Mouse (Mus musculus): ENCODE data around the gene Prmt1. TPM values are rescaled to one million over a fixed set of nuclear protein-coding genes. Genes with fewer than 3 reads are reported as not detected.

Prmt1 gene
- polyA plus RNA-seq, 1 experiment from 2014 or later, result 206 TPM

DNA sequence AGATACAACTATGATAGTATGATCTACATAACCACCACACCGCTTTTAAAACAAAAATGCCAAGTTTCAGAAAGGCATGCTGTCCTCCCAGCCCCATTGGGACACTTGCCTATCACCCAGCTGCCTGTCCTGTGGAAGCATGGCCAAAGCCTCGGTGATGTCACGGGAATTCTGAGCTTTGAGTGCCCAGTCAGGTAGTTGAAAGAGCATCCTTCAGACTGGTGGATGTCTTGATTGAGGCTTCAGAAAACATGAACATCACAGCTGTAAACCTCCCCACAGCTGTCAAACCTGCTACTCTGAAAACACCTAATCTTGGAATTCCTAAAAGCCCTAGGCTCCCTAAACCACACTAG, 27.7 kb upstream of the Prmt1 start:
- Histone ChIP-seq H3K9ac (replicated peaks; ENCODE audit: low read depth, low read length) (no peak overlapping the region), H3K27ac (ENCODE audit: low read depth, low read length) (no peak overlapping the region), H3K4me3 (ENCODE audit: low read depth, low read length) (no peak overlapping the region), H3K9me3 (ENCODE audit: control insufficient read depth, low read length) (no peaks in the 10 kb centered on the region), H3K27me3 (ENCODE audit: control insufficient read depth, insufficient read depth, low read length) (no peaks in the 10 kb centered on the region), H3K4me1 (ENCODE audit: control insufficient read depth, insufficient read depth, low read length) (peaks cover 13% of the 10 kb centered on the region; the same call in 1 of the 2 replicates), H3K4me2 (ENCODE audit: low read depth, low read length) (no peak overlapping the region), H3K36me3 (ENCODE audit: control insufficient read depth, insufficient read depth, low read length) (peaks cover 32% of the 10 kb centered on the region)
- 96% methylated on average over 3 of the region's 3 CpGs for WGBS
- no peak for ATAC-seq (ENCODE audit: low read depth)

DNA sequence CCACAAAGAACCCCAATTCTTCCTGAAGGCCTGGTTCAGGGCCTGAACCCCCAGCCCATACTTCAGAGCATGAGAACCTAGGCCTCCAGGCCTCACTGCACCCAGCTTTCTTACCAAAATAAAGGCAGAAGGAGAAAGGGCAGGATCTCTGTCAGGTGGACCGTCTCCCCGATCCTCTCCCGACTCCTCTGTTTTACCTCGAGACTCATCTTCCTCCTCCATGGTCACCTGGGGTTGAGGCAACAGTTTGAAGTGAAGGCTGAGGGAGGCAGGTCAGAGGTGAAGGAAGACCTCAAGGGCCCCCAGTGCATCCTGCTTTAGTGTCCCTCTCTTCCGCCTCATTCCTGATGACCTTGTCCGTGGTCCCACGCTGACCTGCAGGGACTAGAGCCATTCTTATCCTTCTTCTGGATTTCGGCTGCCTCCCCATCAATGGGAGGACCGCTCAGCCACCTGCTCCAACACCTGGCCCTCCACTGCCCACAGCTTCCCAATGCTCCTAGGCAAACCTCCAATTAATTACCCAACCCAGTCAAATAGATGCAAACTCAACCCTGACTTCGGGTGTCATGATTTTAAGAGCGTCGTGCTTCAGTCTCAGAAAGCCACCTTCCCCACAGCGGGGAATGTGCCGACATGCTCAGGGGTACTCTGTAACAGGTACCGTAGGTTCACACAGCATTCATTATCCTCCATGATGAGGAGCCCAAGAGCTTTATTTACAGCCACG, 27.2 kb upstream of the Prmt1 start:
- peaks cover 37% of the 10 kb centered on the region for H3K36me3 ChIP-seq (ENCODE audit: control insufficient read depth, insufficient read depth, low read length)
- no peak overlapping the region for H3K9ac ChIP-seq (replicated peaks; ENCODE audit: low read depth, low read length)
- 96% methylated on average over 16 of the region's 16 CpGs for WGBS
- no peak overlapping the region for H3K4me2 ChIP-seq (ENCODE audit: low read depth, low read length)
- no peak overlapping the region for H3K27ac ChIP-seq (ENCODE audit: low read depth, low read length)
- peaks cover 13% of the 10 kb centered on the region; the same call in 1 of the 2 replicates for H3K4me1 ChIP-seq (ENCODE audit: control insufficient read depth, insufficient read depth, low read length)
- no peak overlapping the region for H3K4me3 ChIP-seq (ENCODE audit: low read depth, low read length)
- no peaks in the 10 kb centered on the region for H3K27me3 ChIP-seq (ENCODE audit: control insufficient read depth, insufficient read depth, low read length)
- H3K9me3 ChIP-seq (ENCODE audit: control insufficient read depth, low read length), result no peaks in the 10 kb centered on the region
- no peak for ATAC-seq (ENCODE audit: low read depth)

DNA sequence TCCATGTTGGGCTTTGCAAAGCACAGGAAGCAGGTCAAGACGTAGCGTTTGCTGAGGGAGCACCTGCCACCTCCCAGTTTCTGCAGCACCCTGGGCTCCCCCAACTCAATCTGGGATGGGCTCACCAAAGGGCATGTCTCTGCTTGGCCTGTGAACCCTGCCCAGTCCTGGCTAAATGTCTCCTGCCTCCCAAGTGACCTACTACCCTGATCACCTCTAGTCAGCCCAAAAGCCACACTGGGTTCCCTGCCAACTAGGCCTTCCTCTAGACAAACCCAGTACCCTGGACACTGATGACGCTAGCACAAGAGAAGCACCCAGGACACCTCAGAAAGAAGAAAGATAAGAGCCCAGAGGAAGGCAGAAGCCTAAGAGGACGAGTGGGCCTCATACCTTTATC, 26.5 kb upstream of the Prmt1 start:
- WGBS, result 88% methylated on average over 4 of the region's 4 CpGs
- Histone ChIP-seq H3K9me3 (ENCODE audit: control insufficient read depth, low read length) (no peaks in the 10 kb centered on the region), H3K36me3 (ENCODE audit: control insufficient read depth, insufficient read depth, low read length) (peaks cover 44% of the 10 kb centered on the region), H3K27ac (ENCODE audit: low read depth, low read length) (no peak overlapping the region), H3K4me2 (ENCODE audit: low read depth, low read length) (no peak overlapping the region), H3K27me3 (ENCODE audit: control insufficient read depth, insufficient read depth, low read length) (no peaks in the 10 kb centered on the region), H3K4me1 (ENCODE audit: control insufficient read depth, insufficient read depth, low read length) (peaks cover 13% of the 10 kb centered on the region; the same call in 1 of the 2 replicates), H3K4me3 (ENCODE audit: low read depth, low read length) (no peak overlapping the region), H3K9ac (replicated peaks; ENCODE audit: low read depth, low read length) (no peak overlapping the region)
- ATAC-seq (ENCODE audit: low read depth), result no peak

DNA sequence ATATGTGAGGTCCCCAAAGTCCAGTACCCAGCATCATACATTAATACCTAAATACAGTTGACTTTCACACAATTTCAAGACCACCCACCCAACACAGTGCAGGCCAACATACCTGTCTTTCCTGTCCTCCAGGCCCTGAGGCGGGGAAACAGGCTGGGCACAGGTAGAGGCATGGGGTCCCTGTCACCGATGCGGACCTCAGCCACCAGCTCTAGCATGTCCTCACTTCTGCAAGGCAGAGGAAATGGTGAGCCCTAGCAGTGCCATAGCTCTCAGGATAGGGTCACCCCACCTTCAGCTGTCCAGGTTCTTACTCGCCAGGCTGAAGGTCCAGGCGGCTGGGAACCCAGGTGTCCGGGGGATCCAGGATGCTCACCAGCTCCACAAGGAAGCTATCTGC, 25.6 kb upstream of the Prmt1 start:
- Histone ChIP-seq H3K4me2 (ENCODE audit: low read depth, low read length) (no peak overlapping the region), H3K4me1 (ENCODE audit: control insufficient read depth, insufficient read depth, low read length) (peaks cover 11% of the 10 kb centered on the region; the same call in 1 of the 2 replicates), H3K9ac (replicated peaks; ENCODE audit: low read depth, low read length) (no peak overlapping the region), H3K27me3 (ENCODE audit: control insufficient read depth, insufficient read depth, low read length) (no peaks in the 10 kb centered on the region), H3K4me3 (ENCODE audit: low read depth, low read length) (no peak overlapping the region), H3K9me3 (ENCODE audit: control insufficient read depth, low read length) (no peaks in the 10 kb centered on the region), H3K27ac (ENCODE audit: low read depth, low read length) (no peak overlapping the region), H3K36me3 (ENCODE audit: control insufficient read depth, insufficient read depth, low read length) (peaks cover 52% of the 10 kb centered on the region)
- ATAC-seq (ENCODE audit: low read depth), result no peak
- WGBS, result 100% methylated on average over 6 of the region's 6 CpGs

DNA sequence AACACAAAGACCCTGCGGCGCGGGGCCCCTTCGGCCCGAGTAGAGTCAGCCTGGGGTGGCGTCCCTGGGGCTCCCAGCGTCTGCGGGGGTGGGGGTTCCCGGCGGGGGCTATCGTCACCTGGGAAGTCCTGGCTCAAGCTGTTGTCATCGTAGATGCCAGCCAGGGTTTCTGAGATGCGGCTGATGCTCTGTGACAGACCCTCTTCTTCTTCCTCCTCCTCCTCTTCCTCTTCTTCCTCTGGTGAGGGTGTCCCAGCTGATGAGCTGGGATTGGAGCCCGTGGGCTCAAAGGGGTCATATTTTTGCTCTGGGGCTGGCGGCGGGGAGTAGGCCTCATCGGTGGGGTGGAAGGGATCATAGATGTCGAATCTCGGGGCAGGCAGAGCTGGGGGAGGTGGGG, 22.0 kb upstream of the Prmt1 start:
- H3K27ac ChIP-seq (ENCODE audit: low read depth, low read length), result no peak overlapping the region
- H3K9me3 ChIP-seq (ENCODE audit: control insufficient read depth, low read length), result no peaks in the 10 kb centered on the region
- no peak overlapping the region for H3K4me2 ChIP-seq (ENCODE audit: low read depth, low read length)
- peaks cover 84% of the 10 kb centered on the region for H3K36me3 ChIP-seq (ENCODE audit: control insufficient read depth, insufficient read depth, low read length)
- no peak overlapping the region for H3K9ac ChIP-seq (replicated peaks; ENCODE audit: low read depth, low read length)
- H3K4me3 ChIP-seq (ENCODE audit: low read depth, low read length), result no peak overlapping the region
- H3K27me3 ChIP-seq (ENCODE audit: control insufficient read depth, insufficient read depth, low read length), result no peaks in the 10 kb centered on the region
- 94% methylated on average over 19 of the region's 19 CpGs for WGBS
- H3K4me1 ChIP-seq (ENCODE audit: control insufficient read depth, insufficient read depth, low read length), result no peaks in the 10 kb centered on the region
- ATAC-seq (ENCODE audit: low read depth), result no peak

DNA sequence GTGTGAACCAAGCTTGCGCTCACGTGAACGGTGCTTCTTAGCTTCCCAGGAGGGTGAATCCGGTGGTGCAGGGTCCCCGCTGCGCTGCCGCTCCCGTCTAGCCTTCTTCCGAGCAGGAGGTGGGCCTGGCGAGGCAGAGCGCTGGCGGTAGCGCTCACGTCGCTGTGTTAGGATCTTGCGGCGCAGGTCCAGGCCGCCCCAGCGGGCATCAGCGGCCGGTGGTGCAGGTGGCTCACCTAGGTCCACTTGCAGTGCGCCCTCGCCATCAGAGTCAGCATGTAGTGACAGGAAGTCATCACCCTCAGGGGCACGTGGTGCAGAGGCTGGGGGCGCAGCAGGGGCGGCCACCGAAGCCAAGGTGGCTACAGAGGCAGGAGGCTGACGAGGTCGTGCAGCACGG, 21.5 kb upstream of the Prmt1 start:
- no peaks in the 10 kb centered on the region for H3K27me3 ChIP-seq (ENCODE audit: control insufficient read depth, insufficient read depth, low read length)
- no peaks in the 10 kb centered on the region for H3K4me1 ChIP-seq (ENCODE audit: control insufficient read depth, insufficient read depth, low read length)
- no peak overlapping the region for H3K4me2 ChIP-seq (ENCODE audit: low read depth, low read length)
- no peak overlapping the region for H3K9ac ChIP-seq (replicated peaks; ENCODE audit: low read depth, low read length)
- H3K36me3 ChIP-seq (ENCODE audit: control insufficient read depth, insufficient read depth, low read length), result peaks cover 90% of the 10 kb centered on the region
- 94% methylated on average over 30 of the region's 30 CpGs for WGBS
- no peak overlapping the region for H3K27ac ChIP-seq (ENCODE audit: low read depth, low read length)
- no peaks in the 10 kb centered on the region for H3K9me3 ChIP-seq (ENCODE audit: control insufficient read depth, low read length)
- no peak for ATAC-seq (ENCODE audit: low read depth)
- H3K4me3 ChIP-seq (ENCODE audit: low read depth, low read length), result no peak overlapping the region

DNA sequence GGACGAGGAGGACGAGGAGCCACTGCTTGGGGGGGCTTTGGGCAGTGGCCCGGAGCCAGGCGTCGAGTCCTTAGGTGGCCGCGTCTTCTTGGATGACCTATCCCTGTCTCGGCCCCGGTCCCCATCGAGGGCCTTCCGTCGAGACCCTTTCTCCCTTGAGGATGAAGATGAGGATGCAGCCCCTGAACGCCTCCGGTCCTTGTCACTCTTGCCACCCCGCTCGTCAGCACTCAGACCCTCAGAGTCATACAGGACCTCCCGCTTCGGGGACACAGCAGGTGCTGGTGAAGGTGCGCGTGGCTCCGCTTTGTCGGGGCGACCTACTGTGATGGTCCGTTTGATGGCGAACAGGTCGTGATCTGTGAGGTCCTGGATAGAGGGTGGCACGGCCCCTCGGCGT, 20.8 kb upstream of the Prmt1 start:
- Histone ChIP-seq H3K9me3 (ENCODE audit: control insufficient read depth, low read length) (no peaks in the 10 kb centered on the region), H3K4me2 (ENCODE audit: low read depth, low read length) (no peak overlapping the region), H3K27ac (ENCODE audit: low read depth, low read length) (no peak overlapping the region), H3K4me1 (ENCODE audit: control insufficient read depth, insufficient read depth, low read length) (no peaks in the 10 kb centered on the region), H3K4me3 (ENCODE audit: low read depth, low read length) (no peak overlapping the region), H3K9ac (replicated peaks; ENCODE audit: low read depth, low read length) (no peak overlapping the region), H3K36me3 (ENCODE audit: control insufficient read depth, insufficient read depth, low read length) (peaks cover 88% of the 10 kb centered on the region), H3K27me3 (ENCODE audit: control insufficient read depth, insufficient read depth, low read length) (no peaks in the 10 kb centered on the region)
- 96% methylated on average over 29 of the region's 29 CpGs for WGBS
- ATAC-seq (ENCODE audit: low read depth), result no peak

DNA sequence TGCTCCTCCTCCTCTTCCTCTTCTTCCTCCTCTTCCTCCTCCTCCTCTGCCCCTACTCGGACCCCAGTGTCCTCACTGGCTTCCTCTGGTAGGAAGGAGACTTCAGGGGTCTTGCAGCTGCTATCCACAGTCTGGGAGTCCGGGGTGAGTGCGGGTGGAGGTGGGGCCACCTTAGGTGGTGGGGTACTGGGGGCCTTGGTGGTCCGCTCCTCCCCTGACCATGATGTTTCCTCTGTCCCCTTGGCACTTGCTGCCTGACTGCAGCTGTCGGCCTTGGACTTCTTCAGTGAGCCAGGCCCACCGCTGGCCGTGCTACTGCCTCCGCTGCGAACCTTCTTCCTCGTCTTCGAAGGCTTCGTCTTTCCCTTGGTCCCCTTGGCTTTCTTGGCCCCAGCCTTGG, 20.1 kb upstream of the Prmt1 start:
- Histone ChIP-seq H3K4me3 (ENCODE audit: low read depth, low read length) (no peak overlapping the region), H3K4me1 (ENCODE audit: control insufficient read depth, insufficient read depth, low read length) (no peaks in the 10 kb centered on the region), H3K9me3 (ENCODE audit: control insufficient read depth, low read length) (no peaks in the 10 kb centered on the region), H3K27ac (ENCODE audit: low read depth, low read length) (no peak overlapping the region), H3K4me2 (ENCODE audit: low read depth, low read length) (no peak overlapping the region), H3K27me3 (ENCODE audit: control insufficient read depth, insufficient read depth, low read length) (no peaks in the 10 kb centered on the region), H3K9ac (replicated peaks; ENCODE audit: low read depth, low read length) (no peak overlapping the region), H3K36me3 (ENCODE audit: control insufficient read depth, insufficient read depth, low read length) (peaks cover 86% of the 10 kb centered on the region)
- ATAC-seq (ENCODE audit: low read depth), result no peak
- 95% methylated on average over 12 of the region's 12 CpGs for WGBS

DNA sequence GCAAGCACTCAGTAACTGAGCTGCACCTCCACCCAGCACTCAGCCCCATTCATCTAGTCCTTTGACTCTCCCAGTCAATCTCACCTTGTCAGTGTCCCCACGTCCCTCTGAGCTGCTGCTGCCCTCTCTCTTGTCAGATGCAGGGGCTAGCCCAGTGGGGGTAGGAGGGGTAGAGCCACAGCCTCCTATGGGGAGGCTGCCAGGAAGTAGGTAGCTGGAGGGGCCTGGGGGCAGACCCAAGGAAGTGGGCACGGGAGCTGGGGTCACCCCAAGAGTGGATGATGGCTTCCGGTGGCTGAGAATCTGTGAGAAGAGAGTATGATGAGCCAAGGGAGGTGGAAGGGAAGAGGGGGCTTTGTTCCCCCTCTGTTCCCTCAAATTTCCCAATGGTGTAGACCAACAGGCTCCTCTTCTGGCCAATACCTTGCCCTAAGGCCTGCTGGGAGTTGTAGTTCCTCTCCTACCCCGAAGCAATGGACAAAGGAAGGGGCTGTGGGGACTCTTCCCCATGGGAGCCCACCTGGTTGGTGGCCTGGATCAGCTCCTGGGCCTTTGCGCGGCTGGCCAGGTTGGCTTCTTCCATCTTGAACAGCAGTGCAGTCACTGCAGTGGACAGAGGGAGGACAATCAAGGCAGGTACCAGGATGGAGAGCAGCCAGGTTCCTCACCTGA, 19.1 kb upstream of the Prmt1 start:
- H3K36me3 ChIP-seq (ENCODE audit: control insufficient read depth, insufficient read depth, low read length), result peaks cover 87% of the 10 kb centered on the region
- 90% methylated on average over 6 of the region's 6 CpGs for WGBS
- no peak overlapping the region for H3K27ac ChIP-seq (ENCODE audit: low read depth, low read length)
- no peaks in the 10 kb centered on the region for H3K4me1 ChIP-seq (ENCODE audit: control insufficient read depth, insufficient read depth, low read length)
- no peak for ATAC-seq (ENCODE audit: low read depth)
- H3K27me3 ChIP-seq (ENCODE audit: control insufficient read depth, insufficient read depth, low read length), result no peaks in the 10 kb centered on the region
- no peaks in the 10 kb centered on the region for H3K9me3 ChIP-seq (ENCODE audit: control insufficient read depth, low read length)
- no peak overlapping the region for H3K9ac ChIP-seq (replicated peaks; ENCODE audit: low read depth, low read length)
- H3K4me3 ChIP-seq (ENCODE audit: low read depth, low read length), result no peak overlapping the region
- no peak overlapping the region for H3K4me2 ChIP-seq (ENCODE audit: low read depth, low read length)

Data from neural tube, embryonic 14.5 days (tissue).